Mouse (Mus musculus) spleen, embryonic (tissue): Measurements from ENCODE around the gene Ptprm.

Source experiments
- CTCF ChIA-PET: fragments of 350-600 bp; sonication (Branson Sonifier 250); formaldehyde crosslinking; loops from one replicate; lab custom pipeline; 2022; lab: Charles Lee

The Ptprm gene

DNA sequence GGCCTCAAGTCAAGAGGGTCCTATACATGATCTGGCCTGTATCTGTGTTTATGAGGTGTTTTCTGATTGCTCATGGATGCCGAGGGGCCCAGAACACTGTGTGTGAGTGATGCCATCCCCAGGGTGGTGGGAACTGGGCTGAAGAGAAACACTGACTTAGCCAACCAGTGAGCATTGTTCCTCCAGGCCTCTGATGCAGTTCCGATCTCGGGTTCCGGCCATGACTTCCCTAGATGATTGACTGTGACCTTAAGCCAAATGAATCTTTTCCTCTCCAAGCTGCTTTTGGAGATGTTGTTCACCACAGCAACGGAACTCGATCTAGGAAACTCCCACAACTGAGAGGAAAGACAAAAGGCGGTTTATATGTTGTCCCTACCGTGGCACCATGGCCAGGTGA is 9.1 kb downstream of the Ptprm start:
- CTCF ChIA-PET, result no interaction called here

GRCm38 (mm10) chr17:67343471-67343870 is 10.8 kb downstream of the Ptprm start:
- CTCF ChIA-PET, result no interaction called here

DNA sequence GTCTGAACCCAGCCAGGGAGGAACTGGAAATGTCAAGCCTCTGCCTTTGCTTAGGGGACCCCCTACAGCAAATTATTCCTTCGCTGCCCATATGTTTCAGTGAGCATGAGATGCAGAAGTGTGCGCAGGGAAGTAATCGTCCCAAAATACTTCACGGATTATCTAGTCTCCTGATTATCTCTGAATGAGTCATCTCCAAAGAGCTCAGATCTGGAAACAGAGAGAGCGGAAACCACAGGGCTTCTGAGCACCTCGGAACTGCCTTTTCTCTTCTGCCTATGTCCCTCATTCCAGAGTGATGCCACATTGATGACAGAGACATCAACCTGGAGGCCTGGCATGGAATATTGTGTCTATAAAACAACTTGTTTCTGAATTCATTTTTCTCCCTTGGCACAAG is 11.3 kb downstream of the Ptprm start:
- CTCF ChIA-PET, result no interaction called here

GRCm38 (mm10) chr17:67340362-67340761 is 13.9 kb downstream of the Ptprm start:
- CTCF ChIA-PET, result no interaction called here

GRCm38 (mm10) chr17:67339569-67339968 is 14.7 kb downstream of the Ptprm start:
- CTCF ChIA-PET, result no interaction called here

DNA sequence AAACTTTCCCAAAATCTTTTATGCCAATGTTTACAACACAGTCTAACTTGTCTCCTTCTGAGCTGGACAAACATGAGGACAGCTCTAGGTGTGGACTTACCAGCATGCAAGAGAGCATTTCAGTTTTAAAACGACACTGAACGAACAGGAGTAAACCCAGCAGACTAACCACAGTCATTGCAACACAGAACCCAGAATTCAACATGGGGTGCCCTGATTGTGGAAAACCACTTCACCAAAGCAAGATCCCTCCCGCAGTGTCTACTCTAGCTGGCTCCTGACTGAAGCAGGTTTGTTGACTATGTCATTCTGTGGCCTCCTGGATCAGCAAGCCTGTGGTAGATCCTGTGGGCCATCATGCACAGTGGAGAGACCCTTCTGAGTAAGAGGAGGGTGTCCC is 19.9 kb downstream of the Ptprm start:
- CTCF ChIA-PET, result no interaction called here

DNA sequence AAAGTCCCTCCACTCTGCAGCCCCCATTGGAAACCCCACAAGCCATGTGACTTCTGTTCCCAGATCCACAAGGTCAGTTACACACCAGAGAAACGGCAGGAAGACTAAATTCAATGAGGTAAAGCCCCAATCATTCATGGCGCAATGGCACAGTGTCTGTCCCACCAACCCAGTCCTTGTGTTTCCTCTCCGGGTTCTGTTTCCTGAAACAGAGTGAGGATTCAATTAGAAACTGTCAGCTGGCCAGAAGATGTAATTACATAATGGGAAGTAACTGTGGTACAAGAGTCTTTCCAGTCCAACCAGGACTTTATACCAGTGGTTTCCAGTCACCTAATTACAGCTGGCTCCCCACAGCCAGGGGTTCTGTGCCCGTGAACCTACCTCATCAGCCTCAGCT is 24.8 kb downstream of the Ptprm start:
- CTCF ChIA-PET, result no interaction called here

- CTCF ChIA-PET, result no interaction called here
These were observed 29.8 kb downstream of the Ptprm start for GRCm38 (mm10) chr17:67324499-67324832.

DNA sequence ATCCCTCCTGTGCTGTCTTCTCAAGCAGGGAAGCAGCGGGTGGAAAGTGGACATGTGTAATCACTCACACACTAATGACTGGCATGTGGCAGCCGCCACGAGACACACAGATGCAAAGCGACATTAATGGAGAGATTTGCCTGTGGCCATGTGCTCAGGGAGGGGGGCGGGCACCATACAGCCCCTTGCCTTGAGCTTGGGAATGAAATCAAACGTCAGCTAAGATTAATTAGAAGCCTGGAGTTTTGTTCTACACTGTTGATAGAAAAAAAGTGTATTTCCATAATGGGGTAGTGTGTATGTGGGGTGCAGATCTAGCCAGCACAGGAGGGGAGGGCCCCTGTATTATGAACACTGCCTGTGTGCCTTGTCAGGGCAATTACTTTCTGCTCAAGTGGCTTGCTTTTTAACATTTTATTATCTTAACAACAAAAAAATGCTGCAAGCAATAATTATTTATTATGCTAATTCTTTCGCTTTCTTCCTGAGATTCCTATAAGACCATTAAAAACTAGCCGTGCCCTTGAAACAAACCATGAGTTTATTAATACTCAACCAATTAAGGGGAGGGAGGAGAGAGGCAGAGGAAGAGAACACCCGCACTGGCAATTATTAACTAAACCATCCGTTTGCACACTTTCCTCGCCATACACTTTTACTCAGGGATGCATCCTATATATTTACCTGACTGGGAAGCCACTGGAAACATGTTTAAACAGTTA is 30.3 kb downstream of the Ptprm start:
- CTCF ChIA-PET, result no interaction called here

DNA sequence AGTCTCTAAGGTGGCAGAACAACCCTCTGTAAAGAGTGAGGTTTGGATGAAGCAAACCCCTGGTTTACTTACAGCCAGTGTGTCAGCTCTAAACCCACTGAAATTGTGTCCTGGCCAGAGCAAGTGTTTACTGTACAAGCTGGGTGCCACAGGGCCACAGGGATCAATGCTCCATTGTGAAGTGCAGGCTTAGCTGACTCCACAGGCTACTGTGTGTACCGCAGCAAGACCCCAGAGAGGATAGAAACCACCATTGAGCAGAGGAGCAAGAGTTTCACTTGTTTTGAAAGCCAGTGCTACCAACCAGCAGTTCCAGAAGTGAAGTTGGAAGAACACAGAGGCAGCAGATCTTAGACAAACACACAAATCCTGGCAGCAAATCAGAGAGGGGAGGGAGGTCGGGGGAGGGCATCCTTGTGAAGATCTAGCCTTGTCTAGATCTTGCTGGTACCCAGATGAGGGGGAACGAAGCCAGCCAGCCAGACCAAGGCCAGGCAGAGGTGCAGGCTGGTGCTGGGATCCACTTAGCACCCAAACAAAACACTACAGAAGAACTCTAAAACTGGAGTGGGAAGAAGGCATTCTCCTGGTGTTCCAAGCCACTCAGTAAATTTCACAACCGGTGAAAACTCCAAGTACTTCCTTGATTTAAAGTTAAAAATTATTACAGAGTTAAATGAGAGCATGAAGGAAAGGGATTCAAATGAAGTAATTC is 39.6 kb downstream of the Ptprm start:
- CTCF ChIA-PET, result no interaction called here

DNA sequence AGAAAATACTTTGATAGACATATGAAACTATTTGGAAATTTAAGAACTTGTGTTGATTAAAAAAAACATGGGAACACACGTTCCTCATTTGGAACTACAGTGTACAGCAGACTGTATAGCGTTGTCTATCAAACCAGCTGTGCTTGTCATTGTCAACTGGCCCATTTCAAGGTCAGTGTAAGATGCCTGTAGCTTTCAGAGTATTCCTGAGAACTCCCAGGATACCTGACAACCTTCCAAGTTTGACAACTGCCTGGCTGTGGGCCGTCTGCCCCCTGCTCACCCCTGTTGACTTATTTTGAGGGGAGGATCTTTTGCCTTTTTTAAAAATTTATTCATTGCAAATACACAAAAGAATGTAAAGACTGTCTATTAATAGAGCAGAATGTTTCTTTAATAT is 45.8 kb downstream of the Ptprm start:
- CTCF ChIA-PET, result no interaction called here

- CTCF ChIA-PET, result no interaction called here
These were observed 48.0 kb downstream of the Ptprm start for GRCm38 (mm10) chr17:67306066-67306845.

DNA sequence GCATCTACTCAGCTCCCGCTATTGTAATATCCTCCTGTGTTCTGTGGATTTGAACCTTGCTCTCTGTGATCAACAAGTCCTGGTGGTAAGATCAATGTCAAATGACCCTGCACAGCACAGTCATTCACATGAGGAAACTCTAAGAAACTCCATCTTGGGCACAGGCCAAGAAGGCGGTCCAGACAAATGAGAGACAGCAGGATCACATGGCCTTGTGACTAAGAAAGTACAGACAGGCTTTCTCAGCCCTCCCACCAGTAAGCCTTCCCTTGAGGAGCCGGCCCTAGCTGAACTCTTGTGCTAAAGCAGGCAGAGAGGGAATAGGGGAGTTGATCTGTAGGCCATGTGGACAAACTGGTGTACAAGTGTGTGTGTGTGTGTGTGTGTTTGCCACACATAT is 49.4 kb downstream of the Ptprm start:
- CTCF ChIA-PET, result no interaction called here

DNA sequence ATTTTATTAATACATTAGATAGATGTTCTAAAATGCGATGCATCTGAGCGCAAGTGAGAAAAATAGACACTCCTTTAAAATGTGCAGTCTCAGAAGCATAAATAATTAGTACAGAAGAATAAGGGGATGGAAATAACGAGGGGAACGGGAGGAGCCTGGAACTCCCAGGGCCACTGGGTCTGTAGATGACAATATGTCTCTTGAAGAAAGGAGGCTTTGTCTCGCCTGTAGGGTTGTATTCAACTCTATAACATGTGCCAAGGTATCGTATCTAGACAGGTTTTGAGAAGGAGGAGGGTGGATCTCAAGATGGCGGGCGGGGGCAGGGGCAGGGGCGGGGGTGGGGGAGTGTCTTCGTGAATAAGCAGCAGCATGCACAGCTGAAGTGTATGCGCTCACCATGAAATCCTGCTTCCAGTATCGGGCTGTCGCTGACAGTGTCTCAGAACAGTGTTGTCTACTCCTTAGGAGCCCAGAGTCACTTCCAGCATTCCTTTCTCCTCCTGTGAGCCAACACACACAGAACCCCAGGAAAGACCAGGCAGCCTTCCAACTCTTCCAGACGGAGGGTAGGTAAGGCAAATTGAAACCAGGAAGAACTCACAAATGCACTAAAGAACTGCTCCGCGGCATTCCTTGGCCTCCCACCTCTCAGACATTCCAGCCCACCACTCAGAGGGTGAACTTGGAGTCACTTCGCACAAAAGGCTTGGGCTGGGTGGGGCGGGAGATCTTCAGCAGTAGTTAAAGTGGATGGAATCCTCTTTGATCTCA is 50.7 kb downstream of the Ptprm start:
- CTCF ChIA-PET, result no interaction called here

DNA sequence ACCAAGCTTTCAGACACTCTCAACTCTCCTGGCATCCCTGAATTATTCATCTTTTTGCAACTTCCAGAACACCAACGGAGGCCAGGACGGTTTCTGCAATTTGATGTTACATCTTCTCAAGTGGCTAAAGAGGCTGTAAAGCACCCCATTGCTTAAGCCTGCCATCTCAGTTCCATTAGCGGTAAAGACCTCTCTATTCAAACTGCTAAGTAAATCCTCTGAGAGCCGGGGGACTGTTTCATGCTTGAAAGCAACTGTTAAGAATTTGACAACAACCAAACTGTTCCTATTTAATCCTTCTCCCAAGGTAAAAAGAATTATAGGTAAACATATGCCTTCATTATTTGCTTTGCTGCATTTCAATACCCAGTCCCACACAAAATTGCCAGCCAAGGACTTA is 51.7 kb downstream of the Ptprm start:
- CTCF ChIA-PET, result no interaction called here

DNA sequence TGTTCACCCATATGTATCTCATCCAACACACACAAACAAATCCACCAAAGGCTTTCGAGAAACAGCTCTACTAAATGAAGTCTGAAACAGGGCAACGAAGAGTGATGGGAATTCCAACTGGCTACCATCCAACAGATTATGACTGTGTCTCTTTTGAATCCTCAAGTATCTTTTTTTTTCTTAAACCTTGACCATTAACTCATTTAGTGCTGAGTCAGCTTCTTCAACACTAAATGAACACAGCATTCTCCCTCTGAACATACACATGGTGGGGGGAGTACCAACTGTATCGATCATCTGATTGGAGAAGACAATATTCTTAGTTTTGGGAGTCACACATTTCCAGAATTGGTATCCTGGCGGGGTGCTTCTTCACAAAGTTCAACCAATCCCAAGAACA is 52.2 kb downstream of the Ptprm start:
- CTCF ChIA-PET, result no interaction called here

DNA sequence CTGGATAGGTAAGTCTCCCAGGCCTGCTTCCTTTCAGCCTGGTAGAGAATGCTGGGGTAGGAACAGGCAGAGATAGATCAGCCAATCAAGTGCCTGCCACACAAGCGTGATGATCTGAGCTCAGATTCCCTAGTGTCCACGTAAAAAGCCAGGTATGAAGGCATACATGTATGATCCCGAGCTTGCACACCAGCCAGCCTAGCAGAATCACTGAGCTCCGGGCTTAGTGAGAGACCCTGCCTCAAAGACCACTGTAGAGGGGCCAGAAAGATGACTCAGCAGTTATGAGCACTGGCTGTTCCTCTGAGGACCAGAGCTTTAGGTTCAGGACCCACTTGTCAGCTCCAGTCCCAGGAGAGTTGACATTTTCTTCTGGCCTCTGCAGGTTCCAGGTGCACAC is 52.9 kb downstream of the Ptprm start:
- CTCF ChIA-PET, result no interaction called here

DNA sequence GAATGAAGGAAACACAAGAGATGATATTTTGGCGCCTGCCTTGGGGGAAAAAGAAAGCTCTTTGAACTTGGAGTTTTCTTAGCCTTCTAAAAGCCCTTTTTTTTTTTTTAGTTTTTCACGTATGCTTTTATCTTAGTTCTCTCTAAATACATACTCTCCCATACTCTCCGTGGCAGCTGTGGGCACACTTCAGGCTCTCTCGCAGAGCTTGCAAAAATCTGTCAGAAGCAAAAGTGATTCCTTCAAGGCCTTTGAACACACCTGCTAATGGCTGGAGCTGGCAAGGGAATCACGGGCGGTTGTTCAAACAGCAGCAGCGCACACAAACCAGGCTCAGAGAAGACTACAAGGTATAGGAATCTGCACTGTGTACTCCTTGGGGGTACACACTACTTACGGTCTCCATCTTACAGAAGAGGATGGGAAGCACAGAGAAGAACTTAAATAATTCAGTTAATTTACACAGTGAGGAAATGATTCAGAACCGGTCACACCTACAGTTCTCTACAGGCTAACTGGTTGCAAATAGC is 55.9 kb downstream of the Ptprm start:
- CTCF ChIA-PET, result no interaction called here

- CTCF ChIA-PET, result no interaction called here
These were observed 57.4 kb downstream of the Ptprm start for GRCm38 (mm10) chr17:67296604-67297595.

- CTCF ChIA-PET, result no interaction called here
These were observed 63.5 kb downstream of the Ptprm start for GRCm38 (mm10) chr17:67290662-67291240.
